Mouse (Mus musculus) bone marrow, adult 2 months (tissue): Measurements from ENCODE around the gene Mprip. TPM values are rescaled to one million over a fixed set of nuclear protein-coding genes. Genes with fewer than 3 reads are reported as not detected.

Experiments
- H3K27ac ChIP-seq: fragments of 200-500 bp; 2 replicates; pipeline ENCODE4 v1.5.1; 2012; ENCODE audit warnings: low read depth, mild to moderate bottlenecking, control low read depth, inconsistent platforms, low read length; ENCODE audit not compliant: control insufficient read depth, poor library complexity, insufficient read depth
- H3K4me1 ChIP-seq: fragments of 200-500 bp; 2 replicates; pipeline ENCODE4 v1.6.1; 2011; ENCODE audit warnings: low read length; ENCODE audit not compliant: control insufficient read depth, insufficient read depth
- H3K4me3 ChIP-seq: fragments of 200-500 bp; replicated peaks from 2 replicates; pipeline ENCODE3; 2011; ENCODE audit warnings: mild to moderate bottlenecking, low read depth, low read length, control low read depth; ENCODE audit not compliant: control insufficient read depth
- CTCF ChIP-seq: fragments of 200-500 bp; IDR thresholded peaks from 2 replicates; pipeline ENCODE4 v1.5.1; 2011; ENCODE audit warnings: low read length, control low read depth; ENCODE audit not compliant: control insufficient read depth, insufficient read depth
- POLR2A ChIP-seq: fragments of 200-500 bp; IDR thresholded peaks from 2 replicates; pipeline ENCODE4 v1.6.1; 2011; ENCODE audit warnings: low read depth, mild to moderate bottlenecking, control low read depth, low read length, borderline replicate concordance; ENCODE audit not compliant: control insufficient read depth
- WGBS: fragments of 180-500 bp; shearing (Covaris S2); methylation state at CpG from one replicate; pipeline ENCODE4 v1.1.7; 2018; 5-methylcytosine and 5-hydroxymethylcytosine counted together
- polyA plus RNA-seq: library from polyadenylated mRNA; stranded (reverse); fragments of >200 nt; gene quantifications from 2 replicates; pipeline ENCODE4 v1.2.4, GENCODE M21; 2011; ENCODE audit warnings: low replicate concordance; ENCODE audit not compliant: missing spikeins, insufficient read depth, insufficient read length

Gene Mprip
- polyA plus RNA-seq, 1 experiment: 41.6 TPM

DNA sequence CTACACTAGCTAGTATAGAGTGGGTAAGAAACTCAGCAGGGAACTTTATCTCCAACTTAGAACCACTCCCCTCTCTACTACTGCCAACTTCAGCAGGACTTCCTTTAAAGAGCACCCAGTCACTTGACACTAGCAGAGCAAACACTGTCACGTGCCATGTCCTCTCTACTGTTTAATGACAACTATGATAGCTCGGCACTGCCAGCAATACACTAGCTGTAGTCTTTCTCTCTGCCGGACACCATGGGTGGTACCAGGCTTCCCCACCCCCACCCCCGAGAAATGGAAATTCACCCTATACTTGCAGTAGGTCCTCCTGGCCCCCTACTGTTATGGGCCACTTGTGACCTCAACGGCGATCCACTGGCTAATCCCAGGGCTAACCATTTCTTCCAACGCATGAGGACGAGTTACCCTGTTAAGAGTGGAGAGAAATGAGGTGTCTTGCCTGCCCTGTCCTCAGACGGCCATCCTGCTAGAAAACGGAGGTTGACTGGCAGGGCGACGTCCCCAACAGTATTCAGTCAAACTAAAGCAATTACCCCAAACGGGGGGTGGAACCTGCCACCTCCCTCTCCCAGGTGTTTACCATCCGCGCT is 148.1 kb downstream of the Mprip start:
- Histone ChIP-seq H3K27ac (peak overlapping the region; percentile 97), H3K4me3 (peak overlapping the region; percentile 87), H3K4me1 (peaks cover 4% of the 10 kb centered on the region; the same call in 1 of the 2 replicates)
- TF ChIP-seq POLR2A: no peak
- TF ChIP-seq CTCF: no peak
- under 1% methylated on average over 15 of the region's 15 CpGs for WGBS

DNA sequence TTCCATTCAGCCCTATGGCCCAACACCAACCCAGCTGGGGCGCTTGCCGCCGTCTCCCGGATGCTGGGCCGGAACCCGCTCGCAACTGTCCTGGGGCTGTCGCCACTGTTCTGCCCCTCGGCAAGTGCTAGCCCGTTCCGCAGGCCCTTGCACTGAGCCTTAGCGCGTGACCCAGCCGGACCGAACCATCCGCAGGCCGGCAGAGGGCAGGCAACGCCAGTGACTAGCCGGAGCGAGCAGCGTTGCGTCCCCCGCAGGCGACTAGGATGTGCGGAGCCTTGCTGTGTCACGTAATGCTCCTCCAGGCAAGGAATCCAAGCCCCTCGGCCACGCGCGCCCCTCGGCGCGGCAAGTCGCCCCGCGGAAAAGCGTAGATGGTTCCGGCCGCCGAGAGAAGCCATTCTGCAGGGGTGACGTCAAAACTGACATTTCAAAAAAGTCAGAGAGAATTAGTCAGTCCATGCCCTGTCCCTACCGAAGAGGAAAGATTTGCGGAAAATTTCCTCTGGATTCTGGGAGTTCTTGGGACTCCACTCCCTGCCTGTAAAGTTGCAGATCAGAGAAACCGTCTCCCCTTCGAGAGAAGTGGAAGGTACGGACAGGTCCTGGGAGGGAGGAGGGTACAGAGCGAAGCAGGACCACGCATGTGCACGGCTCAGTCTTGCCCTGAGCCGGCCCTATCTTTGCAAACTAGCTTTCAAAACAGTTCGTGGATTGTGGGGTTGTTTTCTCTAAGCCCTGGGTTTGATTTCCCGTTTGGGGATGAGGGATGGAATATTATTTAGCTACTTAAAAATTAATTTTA is 148.8 kb downstream of the Mprip start, which contains the start of gene Flcn:
Gene Flcn, minus strand, starts transcription at position 347 of the 805 bp plus-strand sequence.
- peak within 1 kb of the TSS; percentile 97 for H3K27ac ChIP-seq
- WGBS: under 1% methylated on average over 52 of the region's 52 CpGs
- H3K4me3 ChIP-seq: peak within 1 kb of the TSS; percentile 87
- TF ChIP-seq CTCF: 0 out of 2 replicates have a peak, but pooled peaks have one; percentile 7
- peak; percentile 97 for TF ChIP-seq POLR2A
- peaks cover 4% of the 10 kb centered on the region; the same call in 1 of the 2 replicates for H3K4me1 ChIP-seq

DNA sequence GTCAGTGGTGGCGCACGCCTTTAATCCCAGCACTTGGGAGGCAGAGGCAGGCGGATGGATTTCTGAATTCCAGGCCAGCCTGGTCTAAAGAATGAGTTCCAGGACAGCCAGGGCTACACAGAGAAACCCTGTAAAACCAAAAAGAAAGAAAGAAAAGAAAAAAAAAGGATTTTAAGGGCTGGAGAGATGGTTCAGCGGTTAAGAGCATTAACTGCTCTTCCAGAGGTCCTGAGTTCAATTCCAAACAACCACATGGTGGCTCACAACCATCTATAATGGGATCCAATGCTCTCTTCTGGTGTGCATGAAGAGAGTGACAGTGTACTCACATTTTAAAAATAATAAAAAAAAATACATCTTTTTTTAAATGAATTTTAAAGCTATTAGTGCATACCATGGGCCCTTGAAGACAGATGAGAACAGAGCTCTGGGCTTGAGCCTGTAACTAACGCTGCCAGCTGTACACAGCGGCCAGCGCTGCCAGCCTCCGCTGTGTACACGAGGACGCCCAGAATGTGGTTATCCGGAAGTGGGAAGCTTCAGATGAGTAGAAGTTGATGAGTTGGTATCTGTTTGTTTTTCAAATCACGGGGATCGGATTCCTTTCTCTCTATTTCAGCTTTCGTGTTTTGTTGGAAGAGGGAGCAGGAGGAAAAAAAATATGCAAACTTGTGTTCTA is 149.5 kb downstream of the Mprip start:
- peak overlapping the region; percentile 87 for H3K4me3 ChIP-seq
- peaks cover 4% of the 10 kb centered on the region; the same call in 1 of the 2 replicates for H3K4me1 ChIP-seq
- no peak overlapping the region for H3K27ac ChIP-seq
- no peak for TF ChIP-seq CTCF
- no peak for TF ChIP-seq POLR2A
- 64% methylated on average over 14 of the region's 14 CpGs for WGBS

DNA sequence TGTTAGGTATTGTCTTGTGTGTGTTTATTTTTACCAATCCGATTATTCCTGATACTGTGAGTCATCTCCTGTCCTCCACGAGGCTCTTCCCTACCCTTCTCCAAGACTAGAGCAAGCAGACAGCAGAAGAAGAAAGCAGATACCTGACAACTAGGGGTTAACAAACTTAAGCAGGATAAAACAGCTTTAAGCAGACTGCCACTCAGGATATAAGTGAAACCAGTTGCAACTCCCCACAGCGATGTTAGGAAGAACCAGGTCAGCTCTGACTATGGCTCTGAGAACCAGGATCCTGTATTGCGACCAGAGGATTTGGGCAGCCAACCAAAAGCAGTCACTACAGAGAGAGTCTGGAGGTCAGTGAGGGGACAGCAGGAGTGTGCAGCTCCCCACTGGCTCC is 150.1 kb downstream of the Mprip start:
- TF ChIP-seq POLR2A: no peak
- TF ChIP-seq CTCF: no peak
- H3K27ac ChIP-seq: no peak overlapping the region

DNA sequence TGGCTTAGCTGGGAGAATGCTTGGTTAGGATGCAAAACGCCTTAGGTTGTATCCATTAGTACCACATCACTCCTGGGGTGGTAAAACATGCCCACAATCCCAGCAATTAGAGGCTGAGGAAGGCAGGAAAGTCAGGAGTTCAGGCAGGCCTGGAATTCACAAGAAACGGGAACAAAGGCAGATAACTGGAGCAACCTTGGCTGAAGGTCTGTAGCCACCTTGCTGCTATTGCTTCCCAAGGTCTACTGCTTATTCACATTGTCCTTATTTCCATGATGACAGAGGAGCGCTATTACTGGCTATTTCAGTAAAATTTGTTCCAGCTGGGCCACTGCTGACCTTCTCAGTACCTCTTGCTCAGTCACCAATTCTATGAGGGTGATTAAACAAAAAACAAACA is 152.2 kb downstream of the Mprip start:
- 87% methylated on average over 3 of the region's 3 CpGs for WGBS
- H3K4me3 ChIP-seq: no peak overlapping the region
- no peak for TF ChIP-seq CTCF
- TF ChIP-seq POLR2A: no peak
- H3K4me1 ChIP-seq: peaks cover 3% of the 10 kb centered on the region; the same call in 1 of the 2 replicates
- H3K27ac ChIP-seq: no peak overlapping the region

More for the DNA sequence above, 150.1 kb downstream of the Mprip start:
- peaks cover 4% of the 10 kb centered on the region; the same call in 1 of the 2 replicates for H3K4me1 ChIP-seq
- 79% methylated on average over 4 of the region's 4 CpGs for WGBS
- H3K4me3 ChIP-seq: no peak overlapping the region

DNA sequence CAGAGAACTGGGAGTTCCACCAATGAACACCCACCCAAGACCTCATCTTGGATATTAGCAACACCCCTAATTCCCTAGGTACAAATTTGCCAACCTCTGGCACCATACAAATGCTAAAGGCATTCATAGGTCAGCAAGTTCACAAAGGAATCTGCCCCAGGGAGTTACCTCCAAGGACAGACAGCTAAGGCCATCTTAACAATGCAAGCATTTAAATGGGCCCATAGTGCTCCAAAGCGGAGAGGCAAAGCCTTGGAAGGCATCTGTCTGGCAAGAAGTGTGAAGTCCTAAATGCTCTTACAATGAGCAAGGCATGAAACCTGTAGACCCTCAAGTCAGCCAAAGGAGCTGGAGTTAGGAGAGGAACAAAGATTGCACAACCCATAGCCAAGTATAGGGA is 153.2 kb downstream of the Mprip start:
- 88% methylated on average over 1 of the region's 1 CpGs for WGBS
- Histone ChIP-seq H3K4me3 (no peak overlapping the region), H3K4me1 (no peaks in the 10 kb centered on the region), H3K27ac (no peak overlapping the region)
- no peak for TF ChIP-seq POLR2A
- no peak for TF ChIP-seq CTCF

DNA sequence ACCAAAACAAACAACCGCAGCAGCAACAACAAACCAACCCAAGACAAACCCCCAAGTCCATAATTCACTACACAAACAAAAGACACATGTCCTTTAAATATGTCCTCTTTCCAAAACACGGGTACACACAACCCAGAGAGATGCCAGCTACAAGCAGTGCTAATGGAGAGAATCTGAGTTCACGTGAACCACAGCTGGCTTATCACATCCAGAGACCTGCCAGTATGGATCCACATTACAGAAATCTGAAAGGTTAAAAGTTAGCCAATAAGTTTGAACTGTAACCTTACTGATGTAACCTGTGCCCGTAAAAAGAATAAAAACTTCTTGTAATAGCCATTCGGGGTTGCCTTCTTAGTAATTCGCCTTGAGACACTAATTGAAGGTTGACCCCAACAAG is 153.8 kb downstream of the Mprip start:
- TF ChIP-seq CTCF (no peak), POLR2A (no peak)
- Histone ChIP-seq H3K4me3 (no peak overlapping the region), H3K4me1 (no peaks in the 10 kb centered on the region), H3K27ac (no peak overlapping the region)
- 78% methylated on average over 6 of the region's 6 CpGs for WGBS
